24 mouse cellular contexts compared by ENCODE assay signal in genomic region chr6:23245121-23245520, GRCm38 (mm10). TPM values are rescaled to one million over a fixed set of nuclear protein-coding genes. Genes with fewer than 3 reads are reported as not detected.
DNase-seq lines count a peak whose midpoint lies in the region; ATAC-seq and TF ChIP-seq lines count a peak whose summit lies in the region.
"Had no signal": no experiment of that assay in that cellular context is flagged by ENCODE, and none has a peak within 500 bp of the region (broad histone marks: within the 10 kb centered on the region; RNA-seq: fewer than 3 reads in every experiment).

No protein-coding gene starts in this region.

- peak overlapping the region; percentile 58 for H3K4me3 ChIP-seq in midbrain, embryonic 10.5 days
- no peak overlapping the region for H3K4me3 ChIP-seq in midbrain, postnatal 0 days (ENCODE audit: low read depth, low read length)
- peak overlapping the region; percentile 47 for H3K4me3 ChIP-seq in embryonic facial prominence, embryonic 13.5 days
- H3K4me3 ChIP-seq in forebrain, embryonic 13.5 days, result peak overlapping the region; percentile 49
- H3K4me3 ChIP-seq: heart, adult 2 months; heart, embryonic 15.5 days; hindbrain, embryonic 15.5 days had no signal

- H3K9ac ChIP-seq in midbrain, postnatal 0 days (replicated peaks; ENCODE audit: low read length, poor library complexity, severe bottlenecking), result no peak overlapping the region
- H3K9ac ChIP-seq in embryonic facial prominence, embryonic 13.5 days, result no peak overlapping the region
- H3K9ac ChIP-seq in forebrain, embryonic 13.5 days, result peak overlapping the region; percentile 51; the same call in 1 of the 2 replicates
- H3K9ac ChIP-seq: heart, embryonic 15.5 days; hindbrain, embryonic 15.5 days had no signal

- no peak overlapping the region for H3K4me2 ChIP-seq in midbrain, postnatal 0 days (ENCODE audit: low read depth, low read length, poor library complexity, severe bottlenecking)
- H3K4me2 ChIP-seq in embryonic facial prominence, embryonic 13.5 days, result no peak overlapping the region
- H3K4me2 ChIP-seq in forebrain, embryonic 13.5 days, result peak overlapping the region; percentile 78
- H3K4me2 ChIP-seq: heart, embryonic 11.5 days; heart, embryonic 15.5 days; hindbrain, embryonic 15.5 days had no signal

- H3K27ac ChIP-seq in midbrain, embryonic 10.5 days (replicated peaks), result no peak overlapping the region
- H3K27ac ChIP-seq in midbrain, postnatal 0 days (ENCODE audit: low read depth, low read length), result no peak overlapping the region
- H3K27ac ChIP-seq in embryonic facial prominence, embryonic 13.5 days, result no peak overlapping the region
- H3K27ac ChIP-seq in forebrain, embryonic 13.5 days, result no peak overlapping the region
- H3K27ac ChIP-seq: heart, adult 2 months; heart, embryonic 15.5 days; hindbrain, embryonic 15.5 days had no signal

- no peaks in the 10 kb centered on the region for H3K36me3 ChIP-seq in midbrain, embryonic 10.5 days
- H3K36me3 ChIP-seq in midbrain, postnatal 0 days (ENCODE audit: insufficient read depth, low read length), result no peaks in the 10 kb centered on the region
- no peaks in the 10 kb centered on the region for H3K36me3 ChIP-seq in embryonic facial prominence, embryonic 13.5 days
- no peaks in the 10 kb centered on the region for H3K36me3 ChIP-seq in forebrain, embryonic 13.5 days (ENCODE audit: poor library complexity, severe bottlenecking)
- H3K36me3 ChIP-seq: G1E; heart, embryonic 15.5 days; hindbrain, embryonic 15.5 days had no signal

- DNase-seq in embryo, embryonic 10.5 days (ENCODE audit: low spot score), result peak; percentile 32
- no peak for DNase-seq in embryo, embryonic 9.5 days (ENCODE audit: extremely low spot score)
- DNase-seq in midbrain, embryonic 10.5 days (ENCODE audit: low spot score), result no peak
- DNase-seq in midbrain, postnatal 0 days (ENCODE audit: low spot score), result no peak
- DNase-seq in urinary bladder, adult 2 months (ENCODE audit: low spot score), result no peak
- no peak for DNase-seq in thymus, postnatal 0 days (ENCODE audit: low spot score)
- DNase-seq: B cell, adult 2 months; cerebellum, adult 11 months; gastrocnemius, postnatal 10 days; heart, adult 2 months had no signal

- H3K4me1 ChIP-seq in midbrain, embryonic 10.5 days, result peaks cover 36% of the 10 kb centered on the region
- H3K4me1 ChIP-seq in midbrain, postnatal 0 days (ENCODE audit: insufficient read depth, low read length), result no peaks in the 10 kb centered on the region
- peaks cover 26% of the 10 kb centered on the region for H3K4me1 ChIP-seq in embryonic facial prominence, embryonic 13.5 days
- H3K4me1 ChIP-seq in forebrain, embryonic 13.5 days, result peaks cover 40% of the 10 kb centered on the region

- WGBS in midbrain, embryonic 10.5 days, result 19% methylated on average over 9 of the region's 9 CpGs
- 18% methylated on average over 9 of the region's 9 CpGs for WGBS in midbrain, postnatal 0 days
- 19% methylated on average over 9 of the region's 9 CpGs for WGBS in embryonic facial prominence, embryonic 13.5 days
- WGBS in forebrain, embryonic 13.5 days, result 15% methylated on average over 9 of the region's 9 CpGs

- H3K9me3 ChIP-seq in midbrain, embryonic 10.5 days (replicated peaks), result no peaks in the 10 kb centered on the region
- no peaks in the 10 kb centered on the region for H3K9me3 ChIP-seq in midbrain, postnatal 0 days (ENCODE audit: low read length)
- H3K9me3 ChIP-seq in embryonic facial prominence, embryonic 13.5 days, result no peaks in the 10 kb centered on the region
- no peaks in the 10 kb centered on the region for H3K9me3 ChIP-seq in forebrain, embryonic 13.5 days (replicated peaks)
- H3K9me3 ChIP-seq: heart, embryonic 15.5 days; hindbrain, embryonic 15.5 days had no signal

- no peak for TF ChIP-seq CTCF in midbrain, postnatal 0 days (IDR thresholded peaks at IDR 0.05)

- no peak for ATAC-seq in midbrain, postnatal 0 days (ENCODE audit: low FRiP score)
- ATAC-seq in embryonic facial prominence, embryonic 13.5 days (ENCODE audit: insufficient number of reproducible peaks, insufficient read depth, low FRiP score, low TSS enrichment, low read depth), result no peak
- ATAC-seq in forebrain, embryonic 13.5 days, result no peak
- ATAC-seq: CD4-positive, CD25-positive, alpha-beta regulatory T cell, adult 4 months; intestine, embryonic 16.5 days had no signal

- H3K27me3 ChIP-seq in midbrain, embryonic 10.5 days (ENCODE audit: low read depth, poor library complexity, severe bottlenecking), result peaks cover 99% of the 10 kb centered on the region
- H3K27me3 ChIP-seq in midbrain, postnatal 0 days (ENCODE audit: insufficient read depth, low read length), result peaks cover 79% of the 10 kb centered on the region
- H3K27me3 ChIP-seq in embryonic facial prominence, embryonic 13.5 days, result peaks cover 93% of the 10 kb centered on the region
- peaks cover 89% of the 10 kb centered on the region for H3K27me3 ChIP-seq in forebrain, embryonic 13.5 days

RNA-seq across cellular contexts. Expression of gene Fezf1, which starts 3.0 kb away (rescaled TPM):
- 4.4 and 6.4 TPM in 2 replicates for polyA plus RNA-seq in midbrain, embryonic 10.5 days (2016; fragmentation: Nextera tagmentation; extraction: Ambion mirVana)
- 0.90 and 1.3 TPM in 2 replicates for total RNA-seq in midbrain, postnatal 0 days (2014; rRNA removed)
- polyA plus RNA-seq in midbrain, postnatal 0 days (2015; fragmentation: Nextera tagmentation; extraction: Ambion mirVana), result 5.8 and 10.8 TPM in 2 replicates
- polyA plus RNA-seq in embryonic facial prominence, embryonic 13.5 days (2015; fragmentation: Nextera tagmentation; extraction: Ambion mirVana), result 9.3 and 19.0 TPM in 2 replicates
- polyA plus RNA-seq in forebrain, embryonic 13.5 days (2015; fragmentation: Nextera tagmentation; extraction: Ambion mirVana), result 13.6 and 38.7 TPM in 2 replicates
- polyA plus RNA-seq in urinary bladder, adult 2 months (2012; rRNA removed), result not detected in 2 replicates
- polyA plus RNA-seq in thymus, postnatal 0 days (2015; fragmentation: Nextera tagmentation; extraction: Ambion mirVana), result 0.18 and 0.28 TPM in 2 replicates
- total RNA-seq: adrenal gland, adult 8-10 months; adrenal gland, postnatal 36 days; common myeloid progenitor, adult 5-6 weeks; G1E; gastrocnemius, postnatal 10 days; heart, adult 2 months; heart, postnatal 14 days; hematopoietic stem cell, adult 5-6 weeks had no signal
- polyA plus RNA-seq: CD4-positive, CD25-positive, alpha-beta regulatory T cell, adult 4 months; G1E; gonadal fat pad, adult 2 months; heart, adult 2 months; heart, embryonic 11.5 days; heart, embryonic 15.5 days; hindbrain, embryonic 15.5 days; intestine, embryonic 16.5 days had no signal
